Mouse (Mus musculus) thymus, adult 2 months (tissue): ENCODE measurements around the gene Slc2a9.

Experiments
- CTCF ChIP-seq: fragments of 200-500 bp; IDR thresholded peaks from 2 replicates; pipeline ENCODE4 v1.5.1; 2012; ENCODE audit warnings: mild to moderate bottlenecking, control low read depth, low read length, moderate library complexity, borderline replicate concordance; ENCODE audit not compliant: control insufficient read depth, poor library complexity, insufficient read depth; ENCODE audit errors: extremely low read depth
- POLR2A ChIP-seq: fragments of 200-500 bp; IDR thresholded peaks from 2 replicates; pipeline ENCODE4 v1.6.1; 2012; ENCODE audit warnings: mild to moderate bottlenecking, low read length, control low read depth, moderate library complexity; ENCODE audit not compliant: control insufficient read depth, poor library complexity, insufficient read depth; ENCODE audit errors: extremely low read depth

- TF ChIP-seq CTCF: no peak
- TF ChIP-seq POLR2A: no peak
Measured at GRCm38 (mm10) chr5:38499316-38499811, 3.6 kb downstream of the Slc2a9 start.
